Mouse (Mus musculus) frontal cortex, postnatal 14 days (tissue): Measurements from ENCODE around the gene Slc39a11.
A peak's percentile ranks its signal among the peaks of the same experiment; 100 is the strongest.

Experiments
- DNase-seq, 2 experiments: peaks; one replicate each; pipeline ENCODE4 v3.0.0; 2022; ENCODE audit warnings: low spot score in 2 of 2

Slc39a11 gene

DNA sequence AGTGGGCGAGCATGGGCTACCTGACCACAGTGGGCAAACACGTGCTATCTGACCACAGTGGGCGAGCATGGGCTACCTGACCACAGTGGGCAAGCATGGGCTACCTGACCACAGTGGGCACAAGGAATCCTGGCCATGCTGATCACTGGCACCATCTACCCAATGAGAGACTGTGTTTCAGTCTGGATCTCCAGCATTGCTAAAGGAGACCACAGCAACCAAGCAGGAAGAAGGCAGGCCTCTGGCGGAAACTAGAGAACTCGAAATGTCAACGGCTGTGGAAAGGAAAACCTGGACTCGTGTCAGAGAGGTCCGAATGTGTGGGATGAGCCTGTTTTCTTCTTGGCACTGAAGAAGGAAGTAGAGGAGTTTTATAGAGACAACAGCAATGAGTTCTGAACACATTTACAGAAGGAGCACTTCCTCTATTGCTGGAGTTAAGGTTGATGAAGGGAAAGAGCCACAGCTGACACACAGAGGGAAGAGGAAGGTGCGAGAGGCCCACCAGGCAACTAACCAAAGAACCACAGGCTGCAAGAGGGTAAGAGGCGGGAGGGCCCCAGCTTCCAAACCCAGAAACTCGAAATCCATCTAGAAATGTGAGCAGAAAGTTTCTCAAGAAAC lies 105.8 kb downstream of the Slc39a11 start:
- no peak for DNase-seq

DNA sequence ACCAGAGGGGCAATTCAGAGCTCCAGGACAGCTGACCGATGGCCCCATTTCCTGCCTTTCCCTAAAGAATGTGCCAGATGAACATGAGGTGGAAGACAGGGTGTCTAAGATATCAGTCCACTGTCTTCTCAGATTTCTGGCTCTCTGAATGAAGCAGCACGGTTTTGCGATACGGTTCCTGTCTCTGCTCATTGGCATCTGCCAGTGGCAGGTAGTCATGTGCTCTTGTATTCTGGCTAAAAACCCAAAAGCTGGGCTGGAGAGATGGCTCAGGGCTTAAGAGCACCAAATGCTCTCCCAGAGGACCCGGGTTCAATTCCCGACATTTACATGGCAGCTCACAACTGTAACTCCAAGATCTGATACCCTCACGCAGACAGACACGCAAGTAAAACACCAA lies 108.8 kb downstream of the Slc39a11 start:
- no peak for DNase-seq

DNA sequence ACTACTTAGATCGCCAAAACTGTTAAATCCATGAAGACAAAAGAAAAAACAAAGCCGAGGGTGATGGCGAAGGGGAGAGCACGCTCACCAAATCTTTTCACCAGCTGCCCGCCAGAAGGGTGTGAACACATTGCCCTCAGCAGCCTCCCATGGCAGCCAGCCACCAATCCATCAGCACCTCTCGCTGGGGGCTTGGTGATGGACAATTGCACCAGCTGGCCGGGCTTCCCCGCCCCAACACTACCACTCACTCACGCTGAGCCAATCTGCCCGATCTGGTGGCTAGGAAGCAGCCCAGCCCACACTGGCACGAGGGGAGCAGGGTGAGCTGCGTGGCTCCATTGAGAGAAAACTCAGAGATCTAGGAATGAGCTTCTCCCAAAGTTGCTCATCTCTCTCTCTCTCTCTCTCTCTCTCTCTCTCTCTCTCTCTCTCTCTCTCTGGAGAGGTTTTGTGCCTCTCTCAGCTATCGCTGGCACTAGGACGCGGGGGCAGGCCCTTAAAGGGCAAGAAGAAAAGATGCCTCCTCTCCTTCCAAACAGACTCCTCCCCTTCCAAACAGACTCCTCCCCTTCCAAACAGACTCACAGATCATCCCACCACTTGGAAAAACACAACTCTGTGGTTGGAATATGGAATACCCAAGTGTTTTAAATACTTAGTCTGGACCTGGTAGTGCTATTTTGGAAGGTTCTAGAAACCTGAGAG lies 110.2 kb downstream of the Slc39a11 start:
- peak; percentile 29 to 47 for DNase-seq

DNA sequence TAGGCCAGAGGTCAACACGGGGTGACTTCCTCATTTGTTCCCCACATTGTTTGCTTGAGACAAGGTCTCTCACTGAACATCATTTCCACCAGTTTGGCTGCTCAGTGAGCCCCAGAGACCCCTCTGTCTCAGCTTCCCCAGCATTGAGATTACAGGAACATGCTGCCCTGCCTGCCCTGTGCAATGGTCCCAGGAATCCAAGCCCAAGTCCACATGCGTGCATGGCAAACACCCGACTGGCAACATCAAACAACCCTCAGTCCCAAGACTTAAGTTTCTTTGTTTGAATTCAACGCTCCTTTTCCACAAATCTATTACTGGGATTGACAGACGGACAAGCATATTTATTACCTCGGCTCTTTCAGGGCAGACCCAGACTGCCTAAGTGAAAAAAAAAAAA lies 110.8 kb downstream of the Slc39a11 start:
- DNase-seq: no peak

DNA sequence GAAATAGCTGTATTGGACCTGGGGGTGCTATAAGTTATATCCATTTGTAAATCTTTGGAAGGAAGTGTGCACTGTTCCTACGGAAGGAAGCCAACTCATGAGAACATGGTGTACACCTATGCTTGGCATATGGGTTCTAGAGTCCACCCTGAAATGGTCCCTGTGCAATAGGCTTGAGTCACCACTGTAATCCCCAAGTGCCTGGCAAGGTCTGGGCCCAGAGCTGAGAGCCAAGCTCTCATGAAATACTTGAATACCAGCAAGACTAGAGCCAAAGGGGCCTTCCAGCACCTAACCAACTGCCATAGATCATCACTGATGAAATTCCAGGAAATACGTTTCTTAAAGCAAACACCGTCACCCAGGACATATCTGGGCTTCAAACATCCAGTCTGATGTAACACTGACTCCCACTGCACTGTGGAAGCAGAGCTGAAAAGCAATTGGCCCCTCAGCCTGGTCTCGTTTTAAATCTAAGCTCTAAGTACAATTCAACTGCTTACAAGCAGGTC lies 111.4 kb downstream of the Slc39a11 start:
- DNase-seq: no peak

DNA sequence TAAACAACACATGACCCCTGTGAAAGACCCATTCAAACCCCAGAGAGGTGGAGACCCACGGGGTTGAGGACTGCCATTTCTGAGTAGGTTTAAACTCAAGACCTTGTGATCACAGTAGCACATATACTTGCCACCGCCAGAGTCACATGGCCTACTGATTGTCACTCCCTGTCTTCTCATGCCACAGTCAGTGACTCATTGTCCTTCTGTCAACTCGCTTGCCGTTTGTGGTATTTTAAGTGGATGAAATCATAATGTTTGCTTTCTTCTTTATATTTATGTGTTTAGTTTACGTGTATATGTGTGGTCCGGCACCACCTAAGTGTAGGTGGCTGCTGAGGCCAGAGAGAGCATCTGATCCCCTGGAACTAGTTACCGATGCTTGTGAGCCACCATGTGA lies 112.2 kb downstream of the Slc39a11 start:
- no peak for DNase-seq

DNA sequence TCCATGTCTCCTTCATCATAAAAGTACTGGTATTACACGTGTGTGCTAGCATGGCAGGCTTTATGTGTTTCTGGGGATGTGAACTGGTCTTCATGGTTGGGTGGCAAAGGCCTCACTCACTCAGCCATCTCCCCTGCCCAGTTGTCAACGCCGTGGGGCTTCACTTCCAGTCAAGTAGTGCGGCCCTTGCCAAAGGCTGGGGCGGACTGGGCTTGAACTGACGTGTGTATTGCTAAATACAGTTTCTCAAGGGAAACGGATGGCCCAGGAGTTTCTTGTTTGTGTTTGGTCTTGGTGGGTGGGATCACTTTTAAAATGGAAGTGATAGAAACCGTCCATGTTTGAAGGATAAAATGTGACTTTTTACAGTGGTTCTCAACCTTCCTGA lies 112.7 kb downstream of the Slc39a11 start:
- no peak for DNase-seq

DNA sequence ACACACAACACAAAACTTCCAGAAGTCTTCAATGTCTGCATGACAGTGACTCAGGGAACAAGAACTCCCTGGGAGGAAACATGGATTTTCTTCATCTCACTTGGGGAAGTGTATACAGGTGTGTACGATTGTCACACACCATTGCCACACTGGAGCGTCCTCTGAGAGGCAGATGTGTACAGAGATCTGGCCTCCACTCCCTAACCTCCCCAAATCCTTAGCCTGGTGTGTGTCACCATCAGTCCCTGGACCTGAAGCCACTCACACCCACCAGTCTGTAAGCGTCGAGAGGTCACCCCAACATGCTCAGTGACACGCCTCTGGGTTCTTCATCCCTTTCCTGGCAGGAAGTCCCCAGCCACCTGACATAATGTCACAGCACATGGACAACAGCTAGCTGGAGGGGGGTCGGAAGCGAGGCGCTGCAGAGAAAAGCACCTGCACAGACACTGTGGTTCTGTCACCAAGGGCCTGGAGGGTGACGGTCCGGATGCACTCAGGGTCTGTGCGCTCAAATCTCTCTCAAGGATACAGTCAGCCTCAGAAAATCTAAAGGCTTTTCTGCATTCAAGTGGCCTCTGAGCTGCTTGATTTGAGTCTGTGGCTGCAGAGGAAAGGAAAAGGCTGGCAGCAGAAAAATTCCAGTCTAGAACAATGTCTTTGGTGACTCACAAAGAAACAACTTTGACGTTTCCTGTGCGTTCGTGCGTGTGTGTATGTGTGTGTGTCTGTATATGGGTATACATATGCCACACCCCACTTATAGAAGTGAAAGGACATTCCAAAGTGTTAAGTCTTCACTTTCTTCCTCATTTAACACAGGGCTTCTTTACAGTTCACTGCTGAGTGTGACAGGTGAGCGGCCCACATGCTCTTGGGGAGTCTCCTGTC lies 113.3 kb downstream of the Slc39a11 start:
- no peak for DNase-seq

DNA sequence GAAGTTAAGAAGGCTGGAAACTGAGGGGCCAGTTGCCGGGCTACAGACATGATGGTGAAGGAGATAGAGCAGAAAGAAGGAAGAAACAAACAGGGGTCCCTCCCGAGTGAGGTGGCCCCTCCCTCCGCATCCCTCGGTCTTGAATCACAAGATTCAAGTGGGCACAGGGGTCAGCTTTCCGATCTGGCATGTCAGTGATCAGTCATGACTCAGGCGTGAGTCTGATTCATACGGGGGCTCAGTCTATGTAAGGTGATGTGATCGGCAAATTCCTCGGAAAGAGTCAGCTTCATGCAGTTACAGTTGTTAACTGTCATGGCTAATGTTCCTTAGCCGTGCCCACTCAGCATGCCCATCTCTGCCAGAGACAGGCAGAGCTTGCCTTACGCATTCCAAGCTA lies 115.5 kb downstream of the Slc39a11 start:
- no peak for DNase-seq

DNA sequence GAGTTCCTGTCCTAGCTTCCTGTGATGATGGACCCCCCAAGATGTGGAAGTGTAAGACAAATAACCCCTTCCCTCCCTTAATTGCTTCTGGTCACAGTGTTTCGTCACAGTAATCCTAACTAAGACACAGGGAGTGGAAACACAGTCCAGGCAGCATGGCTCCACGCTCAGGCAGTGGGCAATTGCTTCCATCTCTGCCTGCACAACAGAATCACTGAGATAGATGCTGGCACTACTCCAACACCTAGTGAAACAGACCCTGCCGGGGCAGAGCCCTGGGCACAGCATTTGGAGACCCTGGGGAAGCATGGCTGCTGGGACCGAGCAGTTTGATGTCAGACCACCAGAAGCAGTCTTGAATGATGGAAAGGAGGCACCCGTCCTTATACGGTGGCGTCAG lies 115.9 kb downstream of the Slc39a11 start:
- DNase-seq: no peak

DNA sequence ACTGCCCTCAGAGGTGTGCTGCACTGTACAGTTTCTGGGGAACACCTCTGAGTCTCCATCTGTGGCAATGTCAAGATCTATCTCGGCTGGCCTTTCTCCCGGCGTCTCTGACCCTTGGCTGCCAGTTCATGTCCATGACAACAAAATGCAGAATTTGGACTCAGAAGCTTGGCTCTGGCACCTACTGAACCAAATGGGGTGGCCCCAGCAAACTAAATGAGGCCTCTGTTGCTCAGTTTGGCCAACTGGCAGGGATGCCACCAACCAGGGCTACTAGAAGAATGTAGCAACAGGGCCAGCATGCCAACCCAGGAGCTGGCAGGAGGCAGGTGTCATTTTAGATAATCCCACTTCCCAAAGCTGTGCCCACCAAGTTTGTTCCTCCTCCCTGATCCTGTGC lies 121.5 kb downstream of the Slc39a11 start:
- no peak for DNase-seq

DNA sequence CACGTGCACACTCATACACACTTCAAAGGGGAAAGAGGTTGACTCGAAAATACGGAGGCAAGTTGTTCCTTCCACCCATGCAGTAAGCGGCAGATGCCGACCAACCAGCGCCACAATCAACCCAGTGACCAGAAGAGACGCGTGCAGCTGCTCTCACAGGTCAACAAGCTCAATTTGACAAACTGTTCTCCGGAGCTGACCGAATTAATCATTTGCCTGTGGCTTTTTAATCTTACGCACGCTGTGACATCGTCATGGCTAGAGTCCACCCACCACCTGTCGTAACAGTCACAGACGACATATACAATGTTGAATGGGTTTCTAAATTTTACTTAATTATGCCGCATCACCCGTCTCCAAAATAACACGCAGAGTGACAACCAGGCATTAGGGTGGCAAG lies 124.1 kb downstream of the Slc39a11 start:
- no peak for DNase-seq

DNA sequence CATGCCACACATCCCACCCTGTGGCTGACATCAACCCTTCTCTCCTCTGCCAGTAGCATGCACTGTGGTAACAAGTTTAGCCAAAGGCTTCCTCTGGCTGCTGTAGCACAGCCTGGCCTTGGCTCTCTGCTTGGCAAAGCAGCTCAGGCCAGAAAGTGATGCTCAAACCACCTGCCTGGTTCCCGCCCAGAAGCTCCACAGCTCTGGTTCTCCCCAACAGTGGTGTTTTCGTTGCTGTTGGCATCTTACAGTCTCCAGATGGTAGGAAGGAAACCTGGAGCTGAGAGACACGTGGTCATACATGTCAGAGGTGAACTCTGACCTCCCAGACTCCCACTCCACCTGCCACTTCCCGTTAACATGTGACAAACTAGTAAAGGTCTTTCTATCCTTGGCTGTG lies 127.2 kb downstream of the Slc39a11 start:
- no peak for DNase-seq

DNA sequence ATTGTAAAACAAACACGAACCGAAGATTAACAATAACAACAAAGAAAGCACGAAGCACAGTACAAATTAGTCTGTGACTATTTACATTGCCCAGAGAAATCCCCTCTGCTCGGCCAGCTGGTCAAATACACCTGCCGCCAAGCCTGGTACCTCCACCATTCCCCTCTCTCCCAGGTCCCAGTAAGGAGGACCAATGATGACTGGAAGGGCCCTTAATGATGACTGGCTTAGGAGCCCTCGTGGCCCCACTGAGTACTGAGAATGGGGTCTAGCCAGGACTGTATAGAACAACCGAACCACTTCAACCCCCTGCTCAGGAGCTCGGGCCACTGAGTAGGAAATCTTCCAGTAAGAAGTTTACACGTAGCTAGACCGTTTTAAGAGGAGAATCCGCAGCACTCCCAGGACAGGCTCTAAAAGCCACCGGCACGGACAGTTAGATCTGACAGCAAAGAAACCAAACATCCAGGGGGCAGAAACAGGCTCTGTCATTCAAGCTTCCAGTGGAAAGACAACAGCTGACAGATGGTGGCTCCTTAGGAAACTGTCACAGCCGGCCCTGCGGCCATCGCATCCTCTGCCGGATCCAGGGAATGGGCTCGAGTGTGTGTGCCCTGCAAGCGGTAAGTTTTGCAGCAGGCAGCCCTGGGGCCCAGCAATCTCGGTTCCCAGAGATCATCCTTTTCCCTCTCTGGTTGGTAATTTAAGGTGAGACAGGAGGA lies 128.2 kb downstream of the Slc39a11 start:
- DNase-seq: no peak

DNA sequence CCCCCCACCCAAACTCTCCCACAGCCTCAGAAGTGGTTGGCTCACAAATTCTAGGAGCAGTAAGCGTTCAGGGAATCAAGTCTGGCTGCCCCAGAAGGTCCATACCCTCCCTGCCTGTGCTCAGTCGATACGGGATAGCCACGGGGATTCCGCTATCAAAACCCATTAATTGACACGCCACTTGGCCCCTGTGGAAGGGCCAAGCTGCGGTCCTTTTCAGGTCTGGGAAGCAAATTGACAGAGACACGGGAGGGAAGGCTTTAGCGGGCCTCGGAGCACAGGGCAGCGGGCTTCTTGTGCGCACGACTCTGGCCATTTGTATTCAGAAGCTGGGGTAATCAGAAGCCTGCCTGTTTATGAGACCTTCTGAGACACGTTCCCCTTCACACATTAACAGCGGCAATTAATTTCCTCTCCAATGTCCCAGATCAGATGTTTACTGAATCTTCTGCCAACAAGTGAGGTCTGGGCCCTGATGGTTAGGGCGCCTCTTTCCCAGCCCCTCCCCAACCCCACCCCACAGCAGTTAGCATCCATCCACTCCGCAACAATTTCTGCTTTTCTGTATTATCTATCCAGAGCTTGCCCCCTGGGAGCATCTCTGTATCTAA lies 128.9 kb downstream of the Slc39a11 start:
- DNase-seq: no peak

DNA sequence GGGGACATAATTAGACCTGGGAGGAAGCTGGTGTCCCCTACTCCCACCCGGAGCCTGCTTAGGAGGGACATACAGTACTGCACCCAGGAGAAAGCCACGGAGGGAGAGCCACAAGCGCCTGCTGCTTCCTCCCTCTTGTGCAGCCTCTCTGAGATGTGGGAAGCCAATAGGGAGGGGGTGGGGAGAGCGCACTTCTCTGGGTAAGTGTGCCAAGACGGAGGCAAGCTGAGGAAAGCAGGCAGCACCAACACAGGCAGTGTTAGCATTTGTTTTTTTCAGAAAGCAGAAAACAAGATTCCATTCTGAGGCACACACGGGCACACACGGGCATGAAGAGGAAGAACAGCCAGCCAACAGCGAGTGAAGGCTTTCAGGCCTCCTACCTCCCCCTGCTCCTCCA lies 129.5 kb downstream of the Slc39a11 start:
- DNase-seq: no peak

DNA sequence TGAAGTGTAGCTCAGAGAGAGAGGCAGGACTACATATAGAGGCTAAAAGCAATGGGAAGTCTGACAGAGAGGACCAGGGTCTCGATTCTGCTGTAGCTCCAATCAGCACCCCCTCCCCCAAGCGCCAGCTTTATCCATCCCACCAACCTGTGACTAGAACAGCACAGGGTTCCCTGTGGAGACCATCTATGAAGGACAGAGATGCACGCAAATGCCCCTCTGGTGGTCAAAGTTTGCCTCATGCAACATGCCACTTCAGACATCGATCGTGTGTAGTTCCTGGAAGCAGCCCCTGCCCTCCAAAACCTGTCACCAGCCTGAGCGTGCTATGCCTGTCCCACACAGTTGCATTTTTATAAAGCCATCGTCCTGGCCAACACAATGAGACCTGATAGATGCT lies 129.9 kb downstream of the Slc39a11 start:
- DNase-seq: no peak

DNA sequence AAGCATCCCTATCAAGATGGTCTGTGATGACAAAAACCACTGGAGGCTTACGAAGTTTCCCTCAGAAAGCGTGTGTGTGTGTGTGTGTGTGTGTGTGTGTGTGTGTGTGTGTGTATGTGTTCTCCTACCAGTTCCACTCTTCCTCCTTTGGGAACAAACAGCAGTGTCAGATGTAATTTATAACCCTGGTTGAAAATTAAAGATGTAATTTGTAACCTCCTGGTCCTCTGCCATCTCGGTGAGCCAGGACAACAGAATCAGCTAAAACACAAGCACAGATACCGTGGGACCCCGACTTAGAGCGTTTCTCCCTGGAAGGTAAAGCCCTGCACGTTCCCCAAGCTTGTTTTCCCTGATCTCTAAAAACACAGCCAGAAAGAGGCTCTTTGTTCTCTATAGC lies 131.7 kb downstream of the Slc39a11 start:
- DNase-seq: no peak

DNA sequence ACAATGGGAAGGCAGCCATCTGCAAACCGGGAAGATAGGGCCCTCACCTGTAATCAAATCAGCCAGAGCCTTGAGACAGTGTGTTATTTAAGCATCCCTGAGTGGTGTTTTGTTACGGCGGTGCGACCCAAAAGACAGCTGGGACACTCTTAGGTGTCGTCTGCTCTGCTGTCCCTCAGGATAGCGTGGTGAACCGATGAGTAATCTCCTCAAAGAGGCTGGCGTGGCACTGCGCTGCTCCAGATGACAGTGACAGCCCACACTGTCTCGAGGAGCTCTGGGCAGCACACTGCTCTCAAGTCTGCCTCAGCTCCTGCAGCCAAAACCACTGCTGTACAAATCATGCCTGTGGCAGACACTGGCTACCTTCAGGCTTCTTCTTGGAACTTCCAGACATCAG lies 133.7 kb downstream of the Slc39a11 start:
- DNase-seq: no peak

DNA sequence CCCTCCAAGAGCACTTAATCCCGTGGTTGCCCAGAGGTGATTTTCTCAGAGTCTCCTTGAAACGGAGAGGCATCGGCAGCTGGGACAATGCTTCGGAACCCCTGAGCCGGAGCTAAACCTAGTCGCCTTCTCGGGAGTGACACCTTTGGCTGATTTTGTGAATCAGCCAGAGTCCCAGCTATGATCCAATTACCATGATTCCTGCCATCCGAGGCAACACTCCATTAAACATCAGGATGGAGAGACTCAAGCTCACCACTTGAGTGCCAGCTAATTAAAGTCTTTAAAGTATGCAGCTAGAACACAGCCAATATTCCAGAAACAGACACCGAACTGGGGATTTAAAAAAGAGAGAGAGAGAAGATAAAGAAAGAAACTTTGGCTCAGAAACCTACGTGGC lies 136.9 kb downstream of the Slc39a11 start:
- no peak for DNase-seq

DNA sequence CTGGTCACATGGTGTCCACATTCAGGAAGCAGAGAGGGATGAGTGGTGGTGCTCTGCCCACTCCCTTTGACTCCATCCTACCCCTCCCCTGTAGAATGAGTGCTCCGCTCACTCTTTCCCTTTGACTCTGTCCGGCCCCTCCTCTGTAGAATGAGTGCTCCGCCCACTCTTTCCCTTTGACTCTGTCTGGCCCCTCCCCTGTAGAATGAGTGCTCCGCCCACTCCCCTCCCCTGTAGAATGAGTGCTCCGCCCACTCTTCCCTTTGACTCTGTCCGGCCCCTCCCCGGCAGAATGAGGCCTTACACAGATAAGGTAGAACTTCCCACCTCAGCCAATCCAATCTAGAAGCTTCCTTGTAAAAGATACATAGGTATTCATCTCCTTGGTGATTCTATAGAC lies 137.7 kb downstream of the Slc39a11 start:
- no peak for DNase-seq
